ENCODE assay signal across 9 mouse cellular contexts in genomic region chr6:137796596-137797567, GRCm38 (mm10). TPM values are rescaled to one million over a fixed set of nuclear protein-coding genes. Genes with fewer than 3 reads are reported as not detected.
DNase-seq lines count a peak whose midpoint lies in the region; ATAC-seq and TF ChIP-seq lines count a peak whose summit lies in the region.
"Had no signal": no experiment of that assay in that cellular context is flagged by ENCODE, and none has a peak within 500 bp of the region (broad histone marks: within the 10 kb centered on the region; RNA-seq: fewer than 3 reads in every experiment).

No protein-coding gene starts in this region.

- no peak overlapping the region for H3K9ac ChIP-seq in heart, embryonic 11.5 days (ENCODE audit: low read depth, low read length)
- H3K9ac ChIP-seq in heart, embryonic 12.5 days, result no peak overlapping the region
- no peak overlapping the region for H3K9ac ChIP-seq in ES-E14 (ENCODE audit: insufficient read depth, low read depth, low read length, poor library complexity, severe bottlenecking)
- H3K9ac ChIP-seq in forebrain, embryonic 12.5 days, result no peak overlapping the region
- no peak overlapping the region for H3K9ac ChIP-seq in neural tube, embryonic 13.5 days
- H3K9ac ChIP-seq: heart, embryonic 15.5 days had no signal

- H3K27me3 ChIP-seq in heart, embryonic 11.5 days (ENCODE audit: control insufficient read depth, insufficient read depth, low read length), result no peaks in the 10 kb centered on the region
- no peaks in the 10 kb centered on the region for H3K27me3 ChIP-seq in heart, embryonic 12.5 days (replicated peaks)
- H3K27me3 ChIP-seq in forebrain, embryonic 12.5 days, result no peaks in the 10 kb centered on the region
- no peaks in the 10 kb centered on the region for H3K27me3 ChIP-seq in neural tube, embryonic 13.5 days
- H3K27me3 ChIP-seq: heart, embryonic 15.5 days had no signal

- ATAC-seq in heart, embryonic 11.5 days (replicated peaks; ENCODE audit: insufficient number of reproducible peaks, low FRiP score, low TSS enrichment), result 0 out of 2 replicates have a peak, but pooled peaks have one; percentile 35
- no peak for ATAC-seq in heart, embryonic 12.5 days (ENCODE audit: insufficient number of reproducible peaks, low FRiP score)
- peak; percentile 62 for ATAC-seq in forebrain, embryonic 12.5 days (ENCODE audit: low FRiP score)
- ATAC-seq in neural tube, embryonic 13.5 days (ENCODE audit: low read depth), result peak; percentile 54; the same call in 1 of the 2 replicates

- DNase-seq in ES-E14 (ENCODE audit: low read depth, low spot score), result peak; percentile 36
- DNase-seq in layer of hippocampus, adult 2 months (ENCODE audit: low spot score in 2 of 2), result peak; percentile 31 to 55
- DNase-seq in gastrocnemius, postnatal 36 days, result no peak
- DNase-seq in cerebellum, adult 9-10 months, result no peak

- TF ChIP-seq CTCF in layer of hippocampus, adult 2 months (conservative IDR thresholded peaks at IDR 0.05), result peak; percentile 84

- H3K36me3 ChIP-seq in heart, embryonic 11.5 days (ENCODE audit: control insufficient read depth, insufficient read depth, low read length), result peaks cover 9% of the 10 kb centered on the region
- peaks cover 40% of the 10 kb centered on the region for H3K36me3 ChIP-seq in heart, embryonic 12.5 days
- H3K36me3 ChIP-seq in ES-E14 (ENCODE audit: control insufficient read depth, insufficient read depth, low read length, poor library complexity, severe bottlenecking), result peaks cover 2% of the 10 kb centered on the region; the same call in 1 of the 2 replicates
- H3K36me3 ChIP-seq in forebrain, embryonic 12.5 days (replicated peaks), result peaks cover 7% of the 10 kb centered on the region
- peaks cover 10% of the 10 kb centered on the region for H3K36me3 ChIP-seq in neural tube, embryonic 13.5 days

- H3K4me1 ChIP-seq in heart, embryonic 11.5 days (ENCODE audit: control insufficient read depth, insufficient read depth, low read length), result peaks cover 12% of the 10 kb centered on the region
- H3K4me1 ChIP-seq in heart, embryonic 12.5 days (replicated peaks), result peaks cover 24% of the 10 kb centered on the region
- H3K4me1 ChIP-seq in ES-E14 (ENCODE audit: control insufficient read depth in 2 of 2, insufficient read depth in 2 of 2, low read length in 2 of 2, poor library complexity in 1 of 2), result no peaks in the 10 kb centered on the region
- H3K4me1 ChIP-seq in forebrain, embryonic 12.5 days, result peaks cover 4% of the 10 kb centered on the region; the same call in 1 of the 2 replicates
- H3K4me1 ChIP-seq in neural tube, embryonic 13.5 days (replicated peaks), result no peaks in the 10 kb centered on the region

- in situ Hi-C loops in ES-E14 (cut with MboI; ENCODE audit: low sequenced_read_pairs in 2 of 2, unreplicated experiment in 2 of 2), result no loop called here

- no peak overlapping the region for H3K27ac ChIP-seq in heart, embryonic 11.5 days (ENCODE audit: low read depth, low read length)
- H3K27ac ChIP-seq in heart, embryonic 12.5 days (ENCODE audit: poor library complexity, severe bottlenecking), result no peak overlapping the region
- H3K27ac ChIP-seq in ES-E14 (ENCODE audit: insufficient read depth, low read depth, low read length, poor library complexity, severe bottlenecking), result no peak overlapping the region
- H3K27ac ChIP-seq in forebrain, embryonic 12.5 days, result no peak overlapping the region
- no peak overlapping the region for H3K27ac ChIP-seq in layer of hippocampus, adult 2 months
- H3K27ac ChIP-seq in neural tube, embryonic 13.5 days (replicated peaks), result no peak overlapping the region
- H3K27ac ChIP-seq: heart, embryonic 15.5 days had no signal

- intact Hi-C loops in gastrocnemius, postnatal 36 days (cut with DNase I), result loop anchor here (10.0 kb wide), 2 partner anchors 258 to 358 kb away; no protein-coding TSS in a partner anchor

- 68% methylated on average over 29 of the region's 29 CpGs for WGBS in heart, embryonic 11.5 days (ENCODE audit: insufficient replicate concordance)
- WGBS in heart, embryonic 12.5 days, result 67% methylated on average over 29 of the region's 29 CpGs
- WGBS in forebrain, embryonic 12.5 days, result 69% methylated on average over 29 of the region's 29 CpGs
- whole genome bisulfite sequencing in neural tube, embryonic 13.5 days, result 76% methylated on average over 29 of the region's 29 CpGs

- H3K9me3 ChIP-seq in heart, embryonic 11.5 days (replicated peaks; ENCODE audit: control insufficient read depth, low read length), result peaks cover 13% of the 10 kb centered on the region
- H3K9me3 ChIP-seq in heart, embryonic 12.5 days (replicated peaks), result peaks cover 11% of the 10 kb centered on the region
- no peaks in the 10 kb centered on the region for H3K9me3 ChIP-seq in ES-E14 (ENCODE audit: control insufficient read depth, insufficient read depth, low read depth, low read length)
- H3K9me3 ChIP-seq in forebrain, embryonic 12.5 days, result peaks cover 9% of the 10 kb centered on the region; the same call in 1 of the 2 replicates
- peaks cover 11% of the 10 kb centered on the region for H3K9me3 ChIP-seq in neural tube, embryonic 13.5 days

- no peak overlapping the region for H3K4me2 ChIP-seq in heart, embryonic 11.5 days
- H3K4me2 ChIP-seq in heart, embryonic 12.5 days, result no peak overlapping the region
- H3K4me2 ChIP-seq in forebrain, embryonic 12.5 days, result no peak overlapping the region
- H3K4me2 ChIP-seq in neural tube, embryonic 13.5 days, result no peak overlapping the region
- H3K4me2 ChIP-seq: heart, embryonic 15.5 days had no signal

- no peak overlapping the region for H3K4me3 ChIP-seq in heart, embryonic 11.5 days (ENCODE audit: low read depth, low read length)
- H3K4me3 ChIP-seq in heart, embryonic 12.5 days, result no peak overlapping the region
- H3K4me3 ChIP-seq in ES-E14 (ENCODE audit: insufficient read depth in 1 of 2, low read depth in 1 of 2, low read length in 2 of 2, poor library complexity in 1 of 2, severe bottlenecking in 1 of 2), result no peak overlapping the region
- H3K4me3 ChIP-seq in forebrain, embryonic 12.5 days (replicated peaks), result no peak overlapping the region
- no peak overlapping the region for H3K4me3 ChIP-seq in layer of hippocampus, adult 2 months
- H3K4me3 ChIP-seq in neural tube, embryonic 13.5 days, result no peak overlapping the region
- H3K4me3 ChIP-seq: heart, embryonic 15.5 days had no signal

TF ChIP-seq in ES-E14, 5 proteins besides CTCF, POLR2A, EP300 and RAD21:
- TF ChIP-seq CHD2 (IDR thresholded peaks at IDR 0.05; ENCODE audit: low read depth, low read length), result no peak
- TF ChIP-seq ZC3H11A (IDR thresholded peaks at IDR 0.05; ENCODE audit: borderline replicate concordance, low read depth, low read length), result peak; percentile 20; the same call in 1 of the 2 replicates
TF ChIP-seq in ES-E14: peak in this region for 1.

RNA-seq across cellular contexts. Expression of gene Dera, which starts 42.5 kb away (rescaled TPM):
- 62.5 and 68.5 TPM in 2 replicates for polyA plus RNA-seq in heart, embryonic 11.5 days (2014; fragmentation: Nextera tagmentation; extraction: Ambion mirVana)
- 62.3 and 63.6 TPM in 2 replicates for polyA plus RNA-seq in heart, embryonic 12.5 days (2016; fragmentation: Nextera tagmentation; extraction: Ambion mirVana)
- total RNA-seq in ES-E14 (2012; rRNA removed), result 47.6 and 53.1 TPM in 2 replicates
- 32.3 and 32.7 TPM in 2 replicates for polyA plus RNA-seq in forebrain, embryonic 12.5 days (2016; fragmentation: Nextera tagmentation; extraction: Ambion mirVana)
- 1 to 10 TPM; 5.1 to 6.1 TPM for total RNA-seq in layer of hippocampus, adult 2 months (2021)
- polyA plus RNA-seq in neural tube, embryonic 13.5 days (2015; fragmentation: Nextera tagmentation; extraction: Ambion mirVana), result 17.3 and 18.8 TPM in 2 replicates
- total RNA-seq in gastrocnemius, postnatal 36 days (2021), result 10 to 100 TPM in 1 of 2 experiments, 1 to 10 TPM in 1; 9.8 to 11.7 TPM

Comparison
In these comparisons a context has a peak if more than half of its experiments do, and no peak if none do; other contexts are left out.
1. DNase-seq: peak in ES-E14 (single experiment) and layer of hippocampus, adult 2 months (2 of 2); none in gastrocnemius, postnatal 36 days (0 of 2) and cerebellum, adult 9-10 months (single experiment).